32 mouse cellular contexts compared by ENCODE assay signal in the genomic region with DNA sequence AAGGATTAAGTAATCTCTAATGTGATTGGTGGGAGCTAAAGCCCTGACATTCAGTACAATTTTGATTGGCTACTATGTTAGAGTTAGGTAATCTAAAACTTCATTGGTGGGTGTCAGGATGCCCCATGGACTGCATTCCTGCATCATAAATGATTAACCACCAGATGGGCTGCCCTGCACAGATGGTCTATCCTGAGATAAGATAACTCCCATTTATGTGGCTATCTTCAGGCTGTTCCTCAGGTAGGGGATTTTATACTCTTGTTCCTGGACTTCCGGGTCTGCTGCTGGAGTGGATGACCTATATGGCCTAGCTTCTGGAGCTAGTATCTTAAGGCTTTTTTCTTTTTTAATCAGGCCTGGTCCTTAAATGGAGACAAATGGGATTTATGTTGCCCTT.
"Had no signal": no experiment of that assay in that cellular context is flagged by ENCODE, and none has a peak within 500 bp of the region (broad histone marks: within the 10 kb centered on the region; RNA-seq: fewer than 3 reads in every experiment).

No protein-coding gene starts in this region.

- H3K36me3 ChIP-seq: limb, embryonic 10.5 days; limb, embryonic 12.5 days; limb, embryonic 13.5 days; limb, embryonic 15.5 days; liver, embryonic 12.5 days; liver, embryonic 13.5 days; liver, embryonic 15.5 days; lung, embryonic 15.5 days; midbrain, embryonic 10.5 days; midbrain, embryonic 12.5 days; midbrain, embryonic 13.5 days; midbrain, embryonic 15.5 days; neural tube, embryonic 12.5 days had no signal

- H3K4me2 ChIP-seq: limb, embryonic 12.5 days; limb, embryonic 13.5 days; limb, embryonic 15.5 days; liver, embryonic 11.5 days; liver, embryonic 12.5 days; liver, embryonic 13.5 days; liver, embryonic 15.5 days; lung, embryonic 14.5 days; lung, embryonic 15.5 days; midbrain, embryonic 11.5 days; midbrain, embryonic 12.5 days; midbrain, embryonic 13.5 days; midbrain, embryonic 15.5 days; neural tube, embryonic 12.5 days had no signal

- H3K27ac ChIP-seq: limb, embryonic 10.5 days; limb, embryonic 12.5 days; limb, embryonic 13.5 days; limb, embryonic 15.5 days; liver, embryonic 12.5 days; liver, embryonic 13.5 days; liver, embryonic 14.5 days; liver, embryonic 15.5 days; lung, embryonic 15.5 days; macrophage; midbrain, embryonic 10.5 days; midbrain, embryonic 12.5 days; midbrain, embryonic 13.5 days; midbrain, embryonic 15.5 days; neural tube, embryonic 12.5 days had no signal

- DNase-seq: left cerebral cortex, postnatal 4 days; liver; liver, embryonic 13.5 days; liver, postnatal 0 days; lung, adult 18-20 months; lung, adult 2 months; lung, embryonic 14.5 days; lung, postnatal 10 days; lung, postnatal 14 days; lung, postnatal 36 days; lung, postnatal 4 days; midbrain, embryonic 14.5 days had no signal

- ATAC-seq: liver, embryonic 12.5 days; liver, postnatal 0 days; lung, postnatal 0 days; midbrain, embryonic 13.5 days; midbrain, embryonic 15.5 days; midbrain, embryonic 16.5 days had no signal

- H3K9ac ChIP-seq: limb, embryonic 12.5 days; limb, embryonic 13.5 days; limb, embryonic 15.5 days; liver, embryonic 12.5 days; liver, embryonic 13.5 days; liver, embryonic 14.5 days; liver, embryonic 15.5 days; liver, postnatal 0 days; lung, embryonic 14.5 days; lung, embryonic 15.5 days; midbrain, embryonic 12.5 days; midbrain, embryonic 13.5 days; midbrain, embryonic 15.5 days; neural tube, embryonic 12.5 days had no signal

- H3K9me3 ChIP-seq: limb, embryonic 10.5 days; limb, embryonic 12.5 days; limb, embryonic 13.5 days; limb, embryonic 15.5 days; liver, embryonic 12.5 days; liver, embryonic 13.5 days; liver, embryonic 15.5 days; lung, embryonic 15.5 days; megakaryocyte, embryonic 14.5 days; midbrain, embryonic 10.5 days; midbrain, embryonic 12.5 days; midbrain, embryonic 13.5 days; midbrain, embryonic 15.5 days; neural tube, embryonic 12.5 days had no signal

- H3K4me1 ChIP-seq: limb, embryonic 10.5 days; limb, embryonic 12.5 days; limb, embryonic 13.5 days; limb, embryonic 15.5 days; liver, embryonic 12.5 days; liver, embryonic 13.5 days; liver, embryonic 15.5 days; lung, embryonic 15.5 days; megakaryocyte, embryonic 14.5 days; midbrain, embryonic 10.5 days; midbrain, embryonic 12.5 days; midbrain, embryonic 13.5 days; midbrain, embryonic 15.5 days; neural tube, embryonic 12.5 days had no signal

- H3K27me3 ChIP-seq: limb, embryonic 12.5 days; limb, embryonic 13.5 days; limb, embryonic 15.5 days; liver, embryonic 12.5 days; liver, embryonic 13.5 days; liver, embryonic 15.5 days; lung, embryonic 15.5 days; megakaryocyte, embryonic 14.5 days; midbrain, embryonic 12.5 days; midbrain, embryonic 13.5 days; midbrain, embryonic 15.5 days; neural tube, embryonic 12.5 days had no signal

- H3K4me3 ChIP-seq: limb, embryonic 10.5 days; limb, embryonic 12.5 days; limb, embryonic 13.5 days; limb, embryonic 15.5 days; liver, embryonic 12.5 days; liver, embryonic 13.5 days; liver, embryonic 15.5 days; lung, embryonic 15.5 days; megakaryocyte, embryonic 14.5 days; midbrain, embryonic 10.5 days; midbrain, embryonic 12.5 days; midbrain, embryonic 13.5 days; midbrain, embryonic 15.5 days; myocyte; neural tube, embryonic 12.5 days had no signal
